Mouse (Mus musculus): Measurements from ENCODE around the gene Olfr70. TPM values are rescaled to one million over a fixed set of nuclear protein-coding genes. Genes with fewer than 3 reads are reported as not detected.

The Olfr70 gene
- polyA plus RNA-seq (2011; ENCODE audit: insufficient read length, low read depth, missing spikeins): not detected in 2 replicates

DNA sequence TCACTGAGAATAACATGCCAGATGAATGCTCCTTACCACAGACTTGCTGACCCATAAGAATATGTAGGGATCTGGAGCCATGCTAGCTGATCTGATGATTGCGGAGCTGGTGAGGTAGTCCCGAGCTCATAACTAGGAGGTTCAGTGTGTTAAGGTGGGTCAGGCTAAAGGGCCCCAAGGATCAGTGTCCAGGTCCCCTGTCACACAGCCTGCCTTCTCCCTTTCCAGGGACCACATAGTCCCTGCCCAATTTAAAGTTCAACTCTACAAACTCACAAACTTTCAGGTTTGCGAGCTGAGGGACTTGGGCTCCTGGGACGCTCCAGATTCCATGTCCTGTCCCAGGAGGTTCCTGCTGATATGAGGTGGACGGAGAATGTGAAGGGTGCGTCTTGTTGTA lies at the start of gene Olfr70:
Olfr70 (minus strand) TSS at position 101 of the 400 bp plus-strand sequence.
- Histone ChIP-seq H3K27ac (ENCODE audit: insufficient read depth, low read length) (no peak within 1 kb of the TSS), H3K4me1 (ENCODE audit: control insufficient read depth, insufficient read depth, low read length) (no peaks in the 10 kb centered on the region)
- TF ChIP-seq CTCF (IDR thresholded peaks at IDR 0.05; ENCODE audit: borderline replicate concordance, insufficient read depth, low read length) (no peak), POLR2A (IDR thresholded peaks at IDR 0.05; ENCODE audit: low read depth, low read length) (no peak)

DNA sequence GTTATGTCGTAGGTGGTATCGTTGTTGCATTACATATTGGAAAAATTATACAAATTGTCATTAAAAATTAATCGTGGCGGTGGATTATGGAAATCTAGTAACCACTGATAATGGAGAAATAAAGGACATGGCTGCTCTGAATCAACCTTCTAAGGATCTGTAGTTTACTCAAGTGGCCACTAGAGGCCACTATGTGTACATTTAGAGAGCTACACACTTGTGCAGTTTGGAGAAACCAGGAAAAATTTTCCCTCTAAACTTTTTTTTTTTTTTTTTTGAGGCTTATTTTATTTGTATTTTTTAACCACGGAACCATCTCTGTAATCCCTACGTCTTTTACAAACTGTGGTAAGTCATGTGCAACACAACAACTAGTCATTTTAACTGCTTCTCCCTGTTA lies 44.6 kb upstream of the Olfr70 start:
- no peak overlapping the region for H3K4me3 ChIP-seq (ENCODE audit: insufficient read depth, low read length)
- no peaks in the 10 kb centered on the region for H3K4me1 ChIP-seq (ENCODE audit: control insufficient read depth, insufficient read depth, low read length)
- H3K27ac ChIP-seq (ENCODE audit: insufficient read depth, low read length): no peak overlapping the region
- TF ChIP-seq CTCF (IDR thresholded peaks at IDR 0.05; ENCODE audit: borderline replicate concordance, insufficient read depth, low read length): no peak
- TF ChIP-seq POLR2A (IDR thresholded peaks at IDR 0.05; ENCODE audit: low read depth, low read length): no peak

More for the DNA sequence above, at the start of gene Olfr70:
- no peak within 1 kb of the TSS for H3K4me3 ChIP-seq (ENCODE audit: insufficient read depth, low read length)

DNA sequence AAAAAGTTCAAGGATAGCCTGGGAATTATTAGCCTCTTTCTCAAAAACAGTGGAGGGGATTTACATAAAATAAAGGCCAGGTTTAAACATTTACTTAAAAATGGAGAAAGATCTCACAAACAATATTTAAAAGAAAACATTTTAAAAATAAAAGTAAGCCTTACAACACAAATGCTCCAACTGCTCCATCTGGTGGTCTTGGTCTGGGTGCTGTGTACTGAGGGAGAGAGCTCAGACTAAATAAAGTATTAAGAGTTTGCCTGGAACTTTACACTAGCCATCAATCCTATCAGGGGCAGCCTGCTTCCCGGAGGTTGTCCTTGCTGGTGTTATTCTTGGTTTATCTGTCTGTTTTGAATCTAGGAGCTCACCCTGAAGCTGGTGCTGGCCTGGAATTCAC lies 42.5 kb upstream of the Olfr70 start:
- TF ChIP-seq POLR2A (IDR thresholded peaks at IDR 0.05; ENCODE audit: low read depth, low read length) (no peak), CTCF (IDR thresholded peaks at IDR 0.05; ENCODE audit: borderline replicate concordance, insufficient read depth, low read length) (no peak)

GRCm38 (mm10) chr4:43742637-43743036 lies 42.0 kb upstream of the Olfr70 start:
- TF ChIP-seq POLR2A (IDR thresholded peaks at IDR 0.05; ENCODE audit: low read depth, low read length): no peak
- TF ChIP-seq CTCF (IDR thresholded peaks at IDR 0.05; ENCODE audit: borderline replicate concordance, insufficient read depth, low read length): no peak
- no peak overlapping the region for H3K27ac ChIP-seq (ENCODE audit: insufficient read depth, low read length)

More for the DNA sequence above, 42.5 kb upstream of the Olfr70 start:
- no peaks in the 10 kb centered on the region for H3K4me1 ChIP-seq (ENCODE audit: control insufficient read depth, insufficient read depth, low read length)
- H3K4me3 ChIP-seq (ENCODE audit: insufficient read depth, low read length): no peak overlapping the region
- no peak overlapping the region for H3K27ac ChIP-seq (ENCODE audit: insufficient read depth, low read length)

GRCm38 (mm10) chr4:43741526-43741925 lies 40.9 kb upstream of the Olfr70 start:
- no peak overlapping the region for H3K27ac ChIP-seq (ENCODE audit: insufficient read depth, low read length)
- H3K4me3 ChIP-seq (ENCODE audit: insufficient read depth, low read length): no peak overlapping the region
- no peaks in the 10 kb centered on the region for H3K4me1 ChIP-seq (ENCODE audit: control insufficient read depth, insufficient read depth, low read length)
- TF ChIP-seq CTCF (IDR thresholded peaks at IDR 0.05; ENCODE audit: borderline replicate concordance, insufficient read depth, low read length) (no peak), POLR2A (IDR thresholded peaks at IDR 0.05; ENCODE audit: low read depth, low read length) (no peak)

More at GRCm38 (mm10) chr4:43742637-43743036, 42.0 kb upstream of the Olfr70 start:
- Histone ChIP-seq H3K4me3 (ENCODE audit: insufficient read depth, low read length) (no peak overlapping the region), H3K4me1 (ENCODE audit: control insufficient read depth, insufficient read depth, low read length) (no peaks in the 10 kb centered on the region)

DNA sequence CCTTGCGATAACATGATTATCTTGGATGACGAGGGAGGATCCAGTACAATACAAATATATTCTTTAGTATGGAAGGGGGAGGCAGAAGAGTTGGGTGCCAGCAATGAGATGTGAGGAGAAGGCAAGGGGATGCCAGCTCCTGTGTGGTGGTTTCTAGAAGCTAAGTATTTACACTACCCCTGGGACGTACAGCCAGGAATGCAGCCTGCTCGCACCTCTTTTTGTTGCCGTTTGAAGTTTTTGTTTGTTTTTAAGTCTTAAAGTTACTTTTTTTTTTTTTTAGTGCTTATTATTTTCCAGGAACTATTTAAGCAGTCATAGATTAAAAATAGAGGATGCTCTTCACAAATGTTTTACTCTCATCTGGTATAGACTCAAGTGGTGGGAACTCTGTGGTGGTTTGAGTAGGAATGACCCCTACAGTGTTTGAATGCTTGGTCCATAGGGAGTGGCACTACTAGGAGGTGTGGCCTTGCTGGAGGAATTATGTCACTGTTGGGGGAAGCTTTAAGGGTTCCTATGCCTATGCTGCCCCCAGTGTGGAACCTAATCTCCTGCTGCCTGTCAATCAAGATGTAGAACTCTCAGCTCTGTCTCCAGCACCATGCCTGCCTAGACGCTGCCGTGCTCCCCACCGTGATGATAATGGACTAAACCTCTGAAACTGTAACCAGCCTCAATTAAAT lies 38.5 kb upstream of the Olfr70 start:
- Histone ChIP-seq H3K4me1 (ENCODE audit: control insufficient read depth, insufficient read depth, low read length) (no peaks in the 10 kb centered on the region), H3K27ac (ENCODE audit: insufficient read depth, low read length) (no peak overlapping the region), H3K4me3 (ENCODE audit: insufficient read depth, low read length) (no peak overlapping the region)
- TF ChIP-seq POLR2A (IDR thresholded peaks at IDR 0.05; ENCODE audit: low read depth, low read length): no peak
- TF ChIP-seq CTCF (IDR thresholded peaks at IDR 0.05; ENCODE audit: borderline replicate concordance, insufficient read depth, low read length): no peak

- no peak overlapping the region for H3K4me3 ChIP-seq (ENCODE audit: insufficient read depth, low read length)
- no peaks in the 10 kb centered on the region for H3K4me1 ChIP-seq (ENCODE audit: control insufficient read depth, insufficient read depth, low read length)
- no peak overlapping the region for H3K27ac ChIP-seq (ENCODE audit: insufficient read depth, low read length)
- no peak for TF ChIP-seq CTCF (IDR thresholded peaks at IDR 0.05; ENCODE audit: borderline replicate concordance, insufficient read depth, low read length)
- TF ChIP-seq POLR2A (IDR thresholded peaks at IDR 0.05; ENCODE audit: low read depth, low read length): no peak
These were observed 36.5 kb upstream of the Olfr70 start for GRCm38 (mm10) chr4:43737144-43737543.

DNA sequence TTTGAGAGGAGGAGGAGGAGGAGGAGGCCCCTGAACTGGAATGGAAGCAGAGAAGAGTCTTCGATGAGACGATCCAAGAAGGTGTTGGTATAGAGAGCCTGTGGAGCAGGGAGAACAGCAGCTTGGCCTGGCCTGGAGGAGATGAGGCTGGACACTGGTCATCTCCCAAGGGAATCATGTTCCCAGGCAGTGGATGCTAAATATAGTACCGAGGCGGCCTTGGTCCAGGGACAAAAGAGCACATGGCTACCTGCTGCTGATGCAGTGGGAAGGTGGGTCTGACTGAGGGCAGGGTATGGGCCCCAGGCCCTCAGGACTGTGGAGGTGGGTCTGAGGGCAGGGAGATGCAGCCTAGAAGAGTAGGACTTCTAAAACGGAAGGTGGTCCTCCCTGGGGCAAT lies 32.6 kb upstream of the Olfr70 start:
- no peak overlapping the region for H3K4me3 ChIP-seq (ENCODE audit: insufficient read depth, low read length)
- H3K27ac ChIP-seq (ENCODE audit: insufficient read depth, low read length): no peak overlapping the region
- TF ChIP-seq POLR2A (IDR thresholded peaks at IDR 0.05; ENCODE audit: low read depth, low read length) (no peak), CTCF (IDR thresholded peaks at IDR 0.05; ENCODE audit: borderline replicate concordance, insufficient read depth, low read length) (no peak)
- peaks cover 7% of the 10 kb centered on the region; the same call in 1 of the 2 replicates for H3K4me1 ChIP-seq (ENCODE audit: control insufficient read depth, insufficient read depth, low read length)

DNA sequence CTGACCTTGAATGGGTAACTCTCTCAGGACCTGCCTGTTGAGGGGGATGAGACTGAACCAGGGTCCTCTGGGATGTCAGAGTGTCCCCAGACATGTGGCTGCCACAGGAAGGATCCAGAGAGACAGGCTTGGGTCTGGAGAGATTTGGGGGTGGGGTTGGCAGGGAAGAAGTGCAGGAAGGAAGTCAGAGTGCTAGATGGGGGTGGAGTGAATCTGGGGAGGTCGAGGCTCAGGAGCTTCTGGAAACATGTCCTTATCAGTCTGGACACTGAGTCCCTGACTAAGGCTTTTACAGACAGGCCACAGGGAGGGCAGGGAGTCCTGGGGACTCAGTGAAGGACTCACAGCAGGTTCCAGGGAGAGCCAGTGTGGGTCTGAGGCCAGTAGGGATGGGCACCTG lies 31.6 kb upstream of the Olfr70 start:
- peaks cover 12% of the 10 kb centered on the region; the same call in 1 of the 2 replicates for H3K4me1 ChIP-seq (ENCODE audit: control insufficient read depth, insufficient read depth, low read length)
- no peak for TF ChIP-seq POLR2A (IDR thresholded peaks at IDR 0.05; ENCODE audit: low read depth, low read length)
- TF ChIP-seq CTCF (IDR thresholded peaks at IDR 0.05; ENCODE audit: borderline replicate concordance, insufficient read depth, low read length): no peak
- no peak overlapping the region for H3K4me3 ChIP-seq (ENCODE audit: insufficient read depth, low read length)
- H3K27ac ChIP-seq (ENCODE audit: insufficient read depth, low read length): no peak overlapping the region

DNA sequence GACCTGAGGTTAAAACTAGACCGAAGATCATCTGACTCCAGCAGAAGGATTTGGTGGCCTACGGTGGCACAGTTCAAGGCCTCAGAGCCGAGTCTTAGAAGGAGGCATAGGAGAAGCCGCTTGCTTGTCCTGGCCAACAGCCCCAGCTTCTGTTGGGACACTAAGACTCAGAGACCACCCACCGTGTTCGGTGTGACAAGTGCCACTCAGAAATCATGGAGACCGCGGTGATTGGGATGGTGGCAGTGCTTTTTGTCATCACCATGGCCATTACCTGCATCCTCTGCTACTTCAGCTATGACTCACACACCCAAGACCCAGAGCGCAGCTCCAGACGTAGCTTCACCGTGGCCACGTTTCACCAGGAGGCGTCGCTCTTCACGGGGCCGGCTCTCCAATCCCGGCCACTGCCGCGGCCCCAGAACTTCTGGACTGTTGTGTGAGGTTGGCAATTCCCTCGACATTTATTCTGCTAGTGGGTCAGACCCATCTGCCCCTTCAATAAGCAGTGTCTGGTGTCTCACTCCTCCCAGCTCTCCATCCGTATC lies 30.2 kb upstream of the Olfr70 start:
- Histone ChIP-seq H3K4me1 (ENCODE audit: control insufficient read depth, insufficient read depth, low read length) (peaks cover 16% of the 10 kb centered on the region; the same call in 1 of the 2 replicates), H3K4me3 (ENCODE audit: insufficient read depth, low read length) (no peak overlapping the region), H3K27ac (ENCODE audit: insufficient read depth, low read length) (no peak overlapping the region)
- TF ChIP-seq CTCF (IDR thresholded peaks at IDR 0.05; ENCODE audit: borderline replicate concordance, insufficient read depth, low read length) (peak; percentile 3; the same call in 1 of the 2 replicates), POLR2A (IDR thresholded peaks at IDR 0.05; ENCODE audit: low read depth, low read length) (no peak)
